Mouse (Mus musculus) ovary, adult 18-20 months (tissue): ENCODE measurements around the gene Zfyve19.

ENCODE experiments used
- DNase-seq: peaks from one replicate; pipeline ENCODE4 v3.0.0; 2022; ENCODE audit warnings: low spot score, mixed read lengths

Zfyve19 gene

GRCm38 (mm10) chr2:119196316-119197108, 11.9 kb upstream of the Zfyve19 start:
- no peak for DNase-seq

- no peak for DNase-seq
Observed at GRCm38 (mm10) chr2:119197493-119197892, 10.9 kb upstream of the Zfyve19 start.

GRCm38 (mm10) chr2:119198049-119198448, 10.4 kb upstream of the Zfyve19 start:
- DNase-seq = no peak

- no peak for DNase-seq
Observed at GRCm38 (mm10) chr2:119198934-119199333, 9.5 kb upstream of the Zfyve19 start.

- no peak for DNase-seq
Observed at GRCm38 (mm10) chr2:119202914-119203453, 5.4 kb upstream of the Zfyve19 start.

- no peak for DNase-seq
Observed at GRCm38 (mm10) chr2:119203871-119204460, 4.5 kb upstream of the Zfyve19 start.

GRCm38 (mm10) chr2:119207961-119208343, 465 bp upstream of the Zfyve19 start:
- no peak for DNase-seq

GRCm38 (mm10) chr2:119209176-119209507, 725 bp downstream of the Zfyve19 start:
- no peak for DNase-seq

GRCm38 (mm10) chr2:119229775-119230704, 21.6 kb downstream of the Zfyve19 start, which contains the start of gene Ppp1r14d:
Gene Ppp1r14d, minus strand, starts transcription at chr2:119229906.
- DNase-seq = no peak

- no peak for DNase-seq
Observed at GRCm38 (mm10) chr2:119236682-119237209, 28.3 kb downstream of the Zfyve19 start.

- no peak for DNase-seq
Observed at GRCm38 (mm10) chr2:119237210-119237870, 28.9 kb downstream of the Zfyve19 start, which contains the start of gene Spint1. Gene Spint1, plus strand, starts transcription at chr2:119237362.

GRCm38 (mm10) chr2:119237871-119238220, 29.4 kb downstream of the Zfyve19 start:
- DNase-seq = no peak

- no peak for DNase-seq
Observed at GRCm38 (mm10) chr2:119238671-119239070, 30.3 kb downstream of the Zfyve19 start.

GRCm38 (mm10) chr2:119240075-119240818, 31.8 kb downstream of the Zfyve19 start:
- no peak for DNase-seq

- no peak for DNase-seq
Observed at GRCm38 (mm10) chr2:119240819-119241186, 32.4 kb downstream of the Zfyve19 start.

- DNase-seq = no peak
Observed at GRCm38 (mm10) chr2:119242548-119242947, 34.1 kb downstream of the Zfyve19 start.

- no peak for DNase-seq
Observed at GRCm38 (mm10) chr2:119245246-119245645, 36.8 kb downstream of the Zfyve19 start.

- no peak for DNase-seq
Observed at GRCm38 (mm10) chr2:119247904-119248303, 39.5 kb downstream of the Zfyve19 start.

- no peak for DNase-seq
Observed at GRCm38 (mm10) chr2:119249592-119250061, 41.2 kb downstream of the Zfyve19 start.

GRCm38 (mm10) chr2:119250377-119250776, 42.0 kb downstream of the Zfyve19 start:
- DNase-seq = no peak
